Mouse (Mus musculus): ENCODE measurements at regions not wholly inside any gene's neighbourhood (a gene's known extent, or its start where the extent isn't known, plus 50 kb on each side); places are given as distances from the start of the nearest gene placed in this dataset.

DNA sequence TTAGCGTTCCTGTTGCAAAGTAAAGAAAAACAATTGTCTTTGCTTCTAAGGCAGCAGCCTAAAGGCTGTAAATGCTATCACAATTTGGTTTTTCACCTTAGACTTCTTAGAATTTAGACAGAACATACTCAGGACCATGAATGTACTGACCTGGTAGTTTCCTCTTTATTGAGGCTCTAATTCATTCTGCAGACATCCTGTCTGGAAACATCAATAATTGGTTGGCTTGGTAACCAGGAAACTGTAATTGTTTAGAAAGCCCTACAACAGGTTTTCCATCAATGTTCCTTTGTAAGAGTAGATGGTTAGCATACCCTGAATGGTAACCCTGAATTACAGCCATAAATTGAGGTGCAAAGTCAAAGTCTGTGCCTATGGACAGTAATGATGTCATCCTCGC, 67.4 kb upstream of the Prr30 start:
- no peak for TF ChIP-seq CTCF (IDR thresholded peaks at IDR 0.05; ENCODE audit: control insufficient read depth, insufficient read depth, insufficient read length)
- no peak for TF ChIP-seq MAX (IDR thresholded peaks at IDR 0.05)
- TF ChIP-seq MYOD1 (IDR thresholded peaks at IDR 0.05; ENCODE audit: control insufficient read depth, insufficient read length, low read depth): no peak
- TF ChIP-seq USF1 (IDR thresholded peaks at IDR 0.05; ENCODE audit: low read depth): no peak

Data from C2C12 (cell line).